Mouse (Mus musculus): ENCODE measurements at regions not wholly inside any gene's neighbourhood (a gene's known extent, or its start where the extent isn't known, plus 50 kb on each side); places are given as distances from the start of the nearest gene placed in this dataset.

DNA sequence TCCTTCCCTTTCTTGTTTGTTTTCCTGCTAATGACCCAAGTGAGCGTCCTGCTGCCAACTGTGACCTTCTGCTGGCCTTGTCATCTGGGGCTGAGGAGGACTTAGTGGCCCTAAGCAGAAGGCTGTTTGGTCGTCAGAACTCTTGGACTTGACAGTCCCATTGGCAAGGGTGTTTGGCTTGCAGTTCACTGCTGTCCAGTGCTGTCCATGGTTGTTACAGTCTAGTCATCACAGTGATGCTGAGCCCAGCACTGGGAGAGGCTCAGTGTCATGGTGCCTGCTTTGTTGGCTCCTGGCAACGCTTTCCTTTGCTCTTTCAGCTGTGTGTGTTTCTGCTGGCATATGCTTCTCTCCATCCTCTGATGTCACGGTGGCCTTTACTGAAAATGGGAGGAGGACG lies 161.0 kb downstream of the Gm11077 start:
- TF ChIP-seq POLR2A (IDR thresholded peaks at IDR 0.05; ENCODE audit: control insufficient read depth in 1 of 2, insufficient read depth in 1 of 2, low read depth in 1 of 2, low read length in 2 of 2, poor library complexity in 1 of 2) = no peak
- no peak for TF ChIP-seq CTCF (IDR thresholded peaks at IDR 0.05 in 2 of 3, conservative IDR thresholded peaks at IDR 0.05 in 1 of 3; ENCODE audit: control insufficient read depth in 1 of 3, insufficient read depth in 1 of 3, low read depth in 2 of 3, low read length in 3 of 3, poor library complexity in 1 of 3, severe bottlenecking in 1 of 3)
- no peak for TF ChIP-seq USF1 (IDR thresholded peaks at IDR 0.05; ENCODE audit: low read depth, low read length)
- TF ChIP-seq EP300 (IDR thresholded peaks at IDR 0.05; ENCODE audit: low read depth in 1 of 2, low read length in 2 of 2) = no peak
- TF ChIP-seq SMC3 (IDR thresholded peaks at IDR 0.05; ENCODE audit: low read depth, low read length) = no peak
- no peak for TF ChIP-seq TAL1 (IDR thresholded peaks at IDR 0.05; ENCODE audit: low read length)
- no peak for TF ChIP-seq CHD1 (IDR thresholded peaks at IDR 0.05; ENCODE audit: low read depth, low read length)
- no peak for TF ChIP-seq ZC3H11A (IDR thresholded peaks at IDR 0.05; ENCODE audit: low read depth, low read length)
- TF ChIP-seq ETS1 (IDR thresholded peaks at IDR 0.05; ENCODE audit: low read depth, low read length) = no peak
- TF ChIP-seq GABPA (IDR thresholded peaks at IDR 0.05; ENCODE audit: low read depth, low read length) = no peak
- no peak for TF ChIP-seq MAX (IDR thresholded peaks at IDR 0.05; ENCODE audit: low read length)
- no peak for TF ChIP-seq GATA1 (IDR thresholded peaks at IDR 0.05; ENCODE audit: low read depth, low read length)

Measured in MEL (cell line).